Mouse (Mus musculus): Measurements from ENCODE around the gene Btbd35f4. TPM values are rescaled to one million over a fixed set of nuclear protein-coding genes. Genes with fewer than 3 reads are reported as not detected.
A peak's percentile ranks its signal among the peaks of the same experiment; 100 is the strongest.
"Not testable (repeated sequence)": the region's sequence is repeated elsewhere in the genome, so short reads cannot be mapped to it uniquely, and the experiment has no call there.

Gene Btbd35f4
- not detected for total RNA-seq (2021)
- long read RNA-seq, experiment 1, result 0 reads
- long read RNA-seq, experiment 2, result 0 reads

- DNase-seq (ENCODE audit: low spot score in 2 of 2), result not testable (repeated sequence)
Measured at GRCm38 (mm10) chrX:4800196-4800595, at the start of gene Btbd35f4. TSS of gene Btbd35f4 (plus strand) at chrX:4800496.

GRCm38 (mm10) chrX:4840016-4840415, 39.7 kb downstream of the Btbd35f4 start:
- DNase-seq (ENCODE audit: low spot score in 2 of 2), result peak in 1 of 2 experiments; percentile 12

Other genes starting within 250 kb of the Btbd35f4 start
- not detected for gene Btbd35f27, start 151.6 kb downstream of the Btbd35f4 start, total RNA-seq (2021)

All from gastrocnemius, postnatal 4 days (tissue).